Mouse (Mus musculus) testis, adult 2 months (tissue): ENCODE measurements around the gene Adamts12. TPM values are rescaled to one million over a fixed set of nuclear protein-coding genes. Genes with fewer than 3 reads are reported as not detected.

Source experiments
- H3K27ac ChIP-seq: fragments of 200-500 bp; 2 replicates; pipeline ENCODE4 v1.5.1; 2012; ENCODE audit warnings: low read depth, low read length; ENCODE audit not compliant: control insufficient read depth, insufficient read depth
- H3K27me3 ChIP-seq: fragments of 200-500 bp; 2 replicates; pipeline ENCODE4 v1.6.1; 2012; ENCODE audit warnings: mild to moderate bottlenecking, low read length, moderate library complexity; ENCODE audit not compliant: control insufficient read depth, insufficient read depth
- H3K36me3 ChIP-seq: fragments of 200-500 bp; 2 replicates; pipeline ENCODE4 v1.6.1; 2012; ENCODE audit warnings: mild to moderate bottlenecking, low read length; ENCODE audit not compliant: control insufficient read depth, insufficient read depth
- H3K4me1 ChIP-seq: fragments of 200-500 bp; 2 replicates; pipeline ENCODE4 v1.6.1; 2012; ENCODE audit warnings: low read length; ENCODE audit not compliant: control insufficient read depth, insufficient read depth
- H3K4me3 ChIP-seq: fragments of 200-500 bp; 2 replicates; pipeline ENCODE4 v1.5.1; 2012; ENCODE audit warnings: low read depth, mild to moderate bottlenecking, low read length, moderate library complexity, mixed read lengths; ENCODE audit not compliant: control insufficient read depth
- CTCF ChIP-seq: fragments of 200-500 bp; IDR thresholded peaks from 2 replicates; pipeline ENCODE4 v1.5.1; 2012; ENCODE audit warnings: low read depth, mild to moderate bottlenecking, inconsistent platforms, low read length, moderate library complexity; ENCODE audit not compliant: control insufficient read depth, insufficient read depth, insufficient replicate concordance
- POLR2A ChIP-seq: fragments of 200-500 bp; IDR thresholded peaks from 2 replicates; pipeline ENCODE4 v1.6.1; 2012; ENCODE audit warnings: low read depth, mild to moderate bottlenecking, inconsistent platforms, low read length, moderate library complexity; ENCODE audit not compliant: control insufficient read depth
- polyA plus RNA-seq: library from polyadenylated mRNA; depleted of rRNA; stranded (reverse); fragments of >200 nt; gene quantifications from 2 replicates; pipeline ENCODE4 v1.2.3, GENCODE M21; 2012

Gene Adamts12
- polyA plus RNA-seq, 1 experiment: 0.26 TPM

DNA sequence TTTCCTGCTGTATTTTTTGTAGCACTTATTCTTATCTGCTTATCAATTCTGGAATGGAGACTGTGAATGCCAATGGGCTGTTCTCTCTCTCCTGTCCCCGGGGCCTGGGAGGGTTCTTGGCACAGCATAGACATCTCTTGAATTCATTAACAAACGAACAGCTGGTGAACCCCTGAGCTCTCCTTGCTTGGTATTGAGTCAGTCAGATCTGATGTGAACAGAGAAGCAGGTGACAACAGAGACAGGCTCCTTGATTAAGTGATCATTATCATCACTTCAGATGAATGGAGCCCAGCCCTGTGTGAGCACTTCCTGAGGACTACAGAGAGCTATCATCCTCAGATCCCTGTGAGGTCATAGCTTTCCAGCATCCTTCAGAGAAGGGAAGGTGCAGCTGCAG, 299.5 kb downstream of the Adamts12 start:
- no peaks in the 10 kb centered on the region for H3K27me3 ChIP-seq
- no peaks in the 10 kb centered on the region for H3K4me1 ChIP-seq
- H3K4me3 ChIP-seq: no peak overlapping the region
- H3K27ac ChIP-seq: no peak overlapping the region
- TF ChIP-seq CTCF (no peak), POLR2A (no peak)
- no peaks in the 10 kb centered on the region for H3K36me3 ChIP-seq

DNA sequence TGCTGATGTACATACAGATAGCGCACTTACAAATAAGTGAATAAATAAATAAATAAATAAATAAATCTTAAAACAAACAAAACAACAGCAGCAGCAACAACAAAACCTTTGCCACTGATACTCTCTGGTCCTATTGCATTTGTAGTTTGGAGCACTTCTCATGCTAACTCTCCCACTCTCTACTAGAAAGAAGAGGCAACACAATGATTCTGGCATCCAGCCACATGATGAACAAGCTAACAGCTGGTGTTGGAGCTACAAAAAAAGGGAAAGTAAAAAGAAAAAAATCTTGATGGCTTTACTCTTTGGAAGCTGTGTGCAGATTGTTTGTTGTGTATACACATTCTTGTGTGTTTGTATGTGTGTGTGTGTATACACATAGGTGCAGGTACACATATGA, 300.2 kb downstream of the Adamts12 start:
- TF ChIP-seq POLR2A (no peak), CTCF (no peak)
- Histone ChIP-seq H3K4me1 (no peaks in the 10 kb centered on the region), H3K4me3 (no peak overlapping the region), H3K27ac (no peak overlapping the region), H3K36me3 (no peaks in the 10 kb centered on the region), H3K27me3 (no peaks in the 10 kb centered on the region)

DNA sequence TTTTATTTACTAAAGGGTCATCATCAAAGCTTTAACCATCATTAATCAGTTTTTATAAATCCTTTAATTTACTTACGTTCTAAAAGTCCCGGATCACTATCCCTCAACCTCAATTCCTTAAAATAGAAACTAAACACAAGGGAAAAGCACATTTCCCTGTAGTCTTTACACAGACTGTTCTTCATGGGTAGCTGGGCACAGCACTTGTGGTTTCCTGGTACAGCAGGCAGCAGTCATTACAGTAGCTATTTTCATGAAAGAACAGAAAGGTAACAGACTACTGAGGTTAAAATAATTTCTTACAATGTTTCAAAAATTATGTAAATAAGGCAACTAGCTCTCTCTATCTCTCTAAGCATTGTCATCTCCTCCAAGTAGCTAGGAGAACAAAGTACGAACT, 305.0 kb downstream of the Adamts12 start:
- Histone ChIP-seq H3K27ac (no peak overlapping the region), H3K4me1 (no peaks in the 10 kb centered on the region), H3K4me3 (no peak overlapping the region), H3K27me3 (no peaks in the 10 kb centered on the region), H3K36me3 (no peaks in the 10 kb centered on the region)
- TF ChIP-seq CTCF: no peak
- no peak for TF ChIP-seq POLR2A

DNA sequence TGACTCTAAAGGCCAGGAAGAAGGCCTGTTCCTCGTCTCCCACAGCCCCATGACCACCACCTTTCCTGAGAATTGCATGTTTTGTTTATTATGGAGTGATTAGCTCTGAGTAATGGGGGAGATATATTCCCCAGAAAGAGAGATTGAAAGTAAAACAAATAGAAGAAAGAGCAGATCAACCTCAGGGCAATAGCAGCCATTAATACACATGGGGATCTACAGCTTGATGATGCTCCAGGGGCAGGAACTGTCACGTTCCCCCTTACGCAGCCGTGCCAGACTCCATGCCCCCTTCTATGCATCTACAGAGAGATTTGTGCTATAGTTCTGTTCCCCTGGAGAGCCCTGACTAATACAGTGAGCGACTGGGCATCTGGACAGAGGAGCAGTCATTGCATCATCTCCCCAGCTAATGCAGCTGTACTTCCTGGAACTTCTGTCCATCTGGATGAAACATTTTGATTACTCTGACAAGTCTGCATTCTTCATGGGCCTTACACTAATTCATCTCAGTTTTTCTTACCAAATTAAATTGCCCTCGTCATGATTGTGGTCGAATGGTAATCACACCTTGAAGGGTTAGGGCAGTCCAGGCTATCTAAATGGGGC, 306.0 kb downstream of the Adamts12 start:
- Histone ChIP-seq H3K4me1 (no peaks in the 10 kb centered on the region), H3K27ac (no peak overlapping the region), H3K36me3 (no peaks in the 10 kb centered on the region), H3K27me3 (no peaks in the 10 kb centered on the region), H3K4me3 (no peak overlapping the region)
- TF ChIP-seq CTCF: no peak
- no peak for TF ChIP-seq POLR2A

DNA sequence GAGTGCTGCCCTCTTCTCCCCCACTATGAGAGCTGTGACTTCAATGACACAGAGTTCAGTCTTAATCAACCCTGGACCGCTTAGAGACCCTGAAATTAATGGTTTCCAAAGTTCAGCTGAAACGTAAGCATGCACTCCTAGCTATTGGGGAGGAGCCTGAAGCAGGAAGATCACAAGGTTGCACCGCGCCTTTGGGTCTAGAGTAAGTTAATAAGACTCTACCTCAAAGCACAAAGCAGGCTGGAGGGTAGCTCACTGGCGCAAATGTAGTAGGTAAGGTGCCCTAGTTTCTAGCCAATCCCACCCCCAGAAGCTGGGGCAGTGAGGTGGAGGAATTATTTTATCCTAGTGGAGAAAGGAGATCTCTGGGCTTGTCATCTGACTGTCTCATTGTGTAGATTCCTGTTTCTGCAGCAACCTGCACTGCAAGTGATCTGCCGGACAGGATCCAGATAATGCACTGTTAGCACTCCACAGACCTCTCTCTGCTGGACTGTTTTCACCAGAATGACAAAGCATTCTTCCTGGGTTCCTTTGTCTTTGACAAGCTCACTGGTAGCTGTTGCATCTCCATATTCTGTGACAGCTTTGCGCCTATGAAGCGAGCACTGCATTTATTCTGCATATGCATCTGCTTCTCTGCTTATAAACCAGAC, 315.0 kb downstream of the Adamts12 start:
- peaks cover 4% of the 10 kb centered on the region; the same call in 1 of the 2 replicates for H3K36me3 ChIP-seq
- no peaks in the 10 kb centered on the region for H3K27me3 ChIP-seq
- no peak overlapping the region for H3K27ac ChIP-seq
- no peaks in the 10 kb centered on the region for H3K4me1 ChIP-seq
- H3K4me3 ChIP-seq: no peak overlapping the region
- no peak for TF ChIP-seq CTCF
- TF ChIP-seq POLR2A: no peak

DNA sequence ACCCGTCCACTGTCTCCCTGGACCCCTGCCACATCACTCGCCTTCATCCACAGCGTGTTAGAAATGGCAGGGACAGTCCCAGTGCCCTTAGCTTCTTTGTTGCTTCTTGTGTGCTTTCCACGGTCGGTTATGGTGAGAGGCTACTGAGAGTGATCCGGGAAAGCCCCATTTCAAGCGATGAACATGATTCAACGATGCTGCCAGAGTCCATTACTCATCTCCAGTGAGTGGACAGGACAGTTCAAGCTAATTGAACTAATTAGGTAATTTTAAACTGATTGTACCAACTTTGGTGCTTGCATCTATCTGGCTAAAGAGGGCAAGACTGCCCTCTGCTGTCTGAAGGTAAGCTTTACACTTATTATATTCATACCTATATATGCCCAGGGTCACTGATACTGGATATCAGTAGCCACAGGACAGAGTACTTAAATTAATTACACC, 315.5 kb downstream of the Adamts12 start:
- peaks cover 4% of the 10 kb centered on the region; the same call in 1 of the 2 replicates for H3K36me3 ChIP-seq
- no peak overlapping the region for H3K4me3 ChIP-seq
- no peak for TF ChIP-seq POLR2A
- no peak for TF ChIP-seq CTCF
- no peak overlapping the region for H3K27ac ChIP-seq
- H3K27me3 ChIP-seq: no peaks in the 10 kb centered on the region
- no peaks in the 10 kb centered on the region for H3K4me1 ChIP-seq

DNA sequence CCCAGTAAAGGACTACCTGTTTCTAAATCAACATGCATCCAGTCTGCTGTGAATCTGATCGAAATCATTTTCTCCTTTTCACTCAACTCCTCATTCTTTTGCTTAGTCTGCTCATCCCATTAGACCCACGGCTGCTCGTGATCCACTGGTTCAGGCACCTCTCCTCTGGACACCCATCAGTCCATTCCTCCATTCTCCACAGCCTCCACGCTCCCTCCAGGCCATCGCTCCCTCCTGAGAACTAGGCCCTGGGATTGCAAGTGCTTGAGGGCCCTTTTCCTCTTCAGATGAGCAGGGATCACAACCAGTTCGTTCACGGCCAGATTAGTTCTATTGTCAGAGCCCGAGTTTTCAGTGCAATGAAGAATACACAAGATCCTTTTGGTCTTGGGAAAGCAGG, 316.0 kb downstream of the Adamts12 start:
- peaks cover 4% of the 10 kb centered on the region; the same call in 1 of the 2 replicates for H3K36me3 ChIP-seq
- no peak overlapping the region for H3K27ac ChIP-seq
- no peak overlapping the region for H3K4me3 ChIP-seq
- no peaks in the 10 kb centered on the region for H3K4me1 ChIP-seq
- TF ChIP-seq POLR2A (no peak), CTCF (no peak)
- no peaks in the 10 kb centered on the region for H3K27me3 ChIP-seq
